Mouse (Mus musculus) ES-Bruce4 (cell line): ENCODE results near the gene Timm29.

Source experiments
- CTCF ChIP-seq: IDR thresholded peaks from one replicate; pipeline ENCODE4 v1.8.1; 2011; ENCODE audit warnings: low read depth, low read length
- POLR2A ChIP-seq: IDR thresholded peaks from one replicate; pipeline ENCODE4 v1.8.1; 2011; ENCODE audit warnings: low read length; ENCODE audit not compliant: insufficient read depth

GRCm38 (mm10) chr9:21567051-21567450, 25.5 kb upstream of the Timm29 start:
- TF ChIP-seq POLR2A, result no peak
- no peak for TF ChIP-seq CTCF
